Comparison of ENCODE assay signal across 8 mouse cellular contexts in the genomic region with DNA sequence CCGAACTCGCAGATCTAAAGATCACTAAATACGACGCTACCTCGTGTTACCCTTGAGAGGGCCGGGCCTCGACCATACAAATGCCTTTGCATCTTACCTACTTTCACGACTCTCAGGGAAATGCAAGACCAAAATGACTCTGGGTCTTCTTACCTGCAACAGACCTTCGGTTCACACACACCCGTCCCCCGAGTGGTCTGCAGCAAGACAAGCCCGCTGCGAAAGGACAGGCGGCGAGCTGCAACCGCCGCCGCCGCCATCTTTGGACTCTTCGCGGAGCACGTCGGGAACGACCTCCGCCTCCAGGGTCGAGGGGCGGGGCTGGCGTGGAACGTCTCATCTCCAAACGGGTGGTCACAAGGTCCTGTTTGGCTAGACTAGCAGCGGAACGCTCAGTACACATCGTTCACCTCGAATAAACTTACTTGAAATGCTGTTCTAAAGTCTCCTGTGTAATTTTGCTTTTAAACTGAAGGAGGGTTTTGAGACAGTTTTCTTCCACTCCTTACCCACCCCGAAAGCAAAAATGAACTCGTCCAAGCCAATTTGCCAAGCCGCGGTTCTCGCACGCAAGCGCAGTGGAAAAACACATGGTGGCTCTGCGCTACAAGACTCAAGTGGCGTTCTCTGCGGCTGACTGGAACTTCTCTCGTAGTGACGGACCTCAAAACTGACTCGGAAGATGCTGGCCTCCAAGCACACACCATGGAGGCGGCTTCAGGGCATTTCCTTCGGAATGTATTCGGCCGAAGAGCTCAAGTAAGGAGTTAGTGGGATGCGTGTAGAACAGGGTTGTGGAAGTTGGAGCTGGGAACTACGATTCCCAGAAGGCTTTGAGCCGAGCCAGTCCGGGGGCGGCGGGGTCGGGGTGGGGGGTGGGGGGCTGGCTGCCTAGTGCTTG. TPM values are rescaled to one million over a fixed set of nuclear protein-coding genes. Genes with fewer than 3 reads are reported as not detected.
DNase-seq lines count a peak whose midpoint lies in the region; ATAC-seq and TF ChIP-seq lines count a peak whose summit lies in the region.

Gene Ptcd3 (minus strand): TSS at position 270 of the 901 bp plus-strand sequence.
Gene Polr1a (plus strand): TSS at position 573 of the 901 bp plus-strand sequence.

- TF ChIP-seq EP300 in MEL (IDR thresholded peaks at IDR 0.05; ENCODE audit: low read depth in 1 of 2, low read length in 2 of 2), result no peak

- H3K4me3 ChIP-seq in MEL (ENCODE audit: control insufficient read depth in 1 of 2, insufficient read depth in 1 of 2, low read depth in 2 of 2, low read length in 2 of 2), result peak within 1 kb of the TSS; percentile 94 to 98
- H3K4me3 ChIP-seq in cerebellum, adult 2 months (replicated peaks; ENCODE audit: insufficient read depth, low read depth, low read length), result peak within 1 kb of the TSS; percentile 97
- H3K4me3 ChIP-seq in forebrain, postnatal 0 days (ENCODE audit: low read depth, low read length), result peak within 1 kb of the TSS; percentile 67
- peak within 1 kb of the TSS; percentile 89 for H3K4me3 ChIP-seq in lung, embryonic 15.5 days

- no peak for TF ChIP-seq CTCF in MEL (IDR thresholded peaks at IDR 0.05 in 2 of 3, conservative IDR thresholded peaks at IDR 0.05 in 1 of 3; ENCODE audit: control insufficient read depth in 1 of 3, insufficient read depth in 1 of 3, low read depth in 2 of 3, low read length in 3 of 3, poor library complexity in 1 of 3, severe bottlenecking in 1 of 3)
- TF ChIP-seq CTCF in cerebellum, adult 2 months (IDR thresholded peaks at IDR 0.05; ENCODE audit: borderline replicate concordance, insufficient read depth, low read depth, low read length), result no peak
- peak; percentile 15; the same call in 1 of the 2 replicates for TF ChIP-seq CTCF in forebrain, postnatal 0 days (IDR thresholded peaks at IDR 0.05; ENCODE audit: low read depth)

- H3K9me3 ChIP-seq in MEL (replicated peaks; ENCODE audit: insufficient read depth, low read length), result no peaks in the 10 kb centered on the region
- H3K9me3 ChIP-seq in forebrain, postnatal 0 days (ENCODE audit: low read length), result no peaks in the 10 kb centered on the region
- no peaks in the 10 kb centered on the region for H3K9me3 ChIP-seq in lung, embryonic 15.5 days

- under 1% methylated on average over 58 of the region's 58 CpGs for WGBS in cerebellum, adult 2 months
- WGBS in forebrain, postnatal 0 days, result under 1% methylated on average over 58 of the region's 58 CpGs
- WGBS in lung, embryonic 15.5 days, result under 1% methylated on average over 58 of the region's 58 CpGs

- DNase-seq in MEL (ENCODE audit: low read depth, low spot score), result peak; percentile 95
- DNase-seq in cerebellum, adult 2 months, result peak; percentile 89 to 94
- DNase-seq in forebrain, postnatal 0 days, result peak; percentile 98
- DNase-seq in heart, postnatal 4 days, result peak; percentile 95
- peak; percentile 87 to 90 for DNase-seq in layer of hippocampus, adult 8-10 months (ENCODE audit: low spot score in 2 of 2)
- DNase-seq in ovary, adult 18-20 months (ENCODE audit: low spot score), result peak; percentile 74
- DNase-seq in thymus, postnatal 0 days (ENCODE audit: low spot score), result peak; percentile 96

- peak; percentile 95 for ATAC-seq in forebrain, postnatal 0 days
- ATAC-seq in lung, embryonic 15.5 days (ENCODE audit: borderline replicate concordance, extremely low read depth, low FRiP score, low TSS enrichment), result peak; percentile 92

- peaks cover 18 to 22% of the 10 kb centered on the region in 2 experiments for H3K36me3 ChIP-seq in MEL (ENCODE audit: control insufficient read depth in 1 of 2, insufficient read depth in 2 of 2, low read length in 2 of 2)
- peaks cover 19% of the 10 kb centered on the region for H3K36me3 ChIP-seq in forebrain, postnatal 0 days (ENCODE audit: insufficient read depth)
- H3K36me3 ChIP-seq in lung, embryonic 15.5 days, result peaks cover 23% of the 10 kb centered on the region

- H3K27ac ChIP-seq in MEL (ENCODE audit: control insufficient read depth, low read depth, low read length), result peak within 1 kb of the TSS; percentile 90
- H3K27ac ChIP-seq in cerebellum, adult 2 months (ENCODE audit: insufficient read depth, low read length), result peak within 1 kb of the TSS; percentile 82; the same call in 1 of the 2 replicates
- peak within 1 kb of the TSS; percentile 64 for H3K27ac ChIP-seq in forebrain, postnatal 0 days (ENCODE audit: low read depth, low read length)
- H3K27ac ChIP-seq in lung, embryonic 15.5 days, result peak within 1 kb of the TSS; percentile 72; the same call in 1 of the 2 replicates

- no peaks in the 10 kb centered on the region for H3K27me3 ChIP-seq in MEL (ENCODE audit: control insufficient read depth in 1 of 2, insufficient read depth in 2 of 2, low read length in 2 of 2)
- no peaks in the 10 kb centered on the region for H3K27me3 ChIP-seq in cerebellum, adult 2 months (ENCODE audit: control insufficient read depth, insufficient read depth, low read length)
- no peaks in the 10 kb centered on the region for H3K27me3 ChIP-seq in forebrain, postnatal 0 days (ENCODE audit: insufficient read depth, low read length)
- no peaks in the 10 kb centered on the region for H3K27me3 ChIP-seq in lung, embryonic 15.5 days

- H3K9ac ChIP-seq in MEL (ENCODE audit: control insufficient read depth, low read depth, low read length, poor library complexity, severe bottlenecking), result peak within 1 kb of the TSS; percentile 84
- H3K9ac ChIP-seq in forebrain, postnatal 0 days, result peak within 1 kb of the TSS; percentile 59
- H3K9ac ChIP-seq in lung, embryonic 15.5 days, result peak within 1 kb of the TSS; percentile 78

- peaks cover 3% of the 10 kb centered on the region in 2 experiments; a peak in 2 of 4 replicates for H3K4me1 ChIP-seq in MEL (ENCODE audit: control insufficient read depth in 1 of 2, insufficient read depth in 2 of 2, low read length in 2 of 2)
- no peaks in the 10 kb centered on the region for H3K4me1 ChIP-seq in cerebellum, adult 2 months (ENCODE audit: control insufficient read depth, insufficient read depth, low read length)
- peaks cover 3% of the 10 kb centered on the region; the same call in 1 of the 2 replicates for H3K4me1 ChIP-seq in forebrain, postnatal 0 days (ENCODE audit: insufficient read depth)
- peaks cover 17% of the 10 kb centered on the region for H3K4me1 ChIP-seq in lung, embryonic 15.5 days

- peaks cover 46% of the 10 kb centered on the region for H3K79me2 ChIP-seq in MEL (ENCODE audit: control insufficient read depth, insufficient read depth, low read length, poor library complexity)

- peak within 1 kb of the TSS; percentile 55 for H3K4me2 ChIP-seq in forebrain, postnatal 0 days (ENCODE audit: low read depth)
- H3K4me2 ChIP-seq in lung, embryonic 15.5 days, result peak within 1 kb of the TSS; percentile 56

- TF ChIP-seq POLR2A in MEL (IDR thresholded peaks at IDR 0.05; ENCODE audit: control insufficient read depth in 1 of 2, insufficient read depth in 1 of 2, low read depth in 1 of 2, low read length in 2 of 2, poor library complexity in 1 of 2), result peak; percentile 80 to 92
- TF ChIP-seq POLR2A in cerebellum, adult 2 months (IDR thresholded peaks at IDR 0.05; ENCODE audit: borderline replicate concordance, insufficient read depth, low read length), result peak; percentile 72

- no peak for TF ChIP-seq RAD21 in MEL (IDR thresholded peaks at IDR 0.05; ENCODE audit: low read depth, low read length)

TF ChIP-seq in MEL, 35 proteins besides CTCF, POLR2A, EP300 and RAD21 (continues in another document):
- TF ChIP-seq ETS1 (IDR thresholded peaks at IDR 0.05; ENCODE audit: low read depth, low read length) (peak; percentile 16; the same call in 1 of the 2 replicates), ZC3H11A (IDR thresholded peaks at IDR 0.05; ENCODE audit: low read depth, low read length) (no peak), MXI1 (IDR thresholded peaks at IDR 0.05; ENCODE audit: low read depth, low read length) (peak; percentile 92), TCF12 (IDR thresholded peaks at IDR 0.05; ENCODE audit: low read depth, low read length) (0 out of 2 replicates have a peak, but pooled peaks have one; percentile 39), KAT2A (conservative IDR thresholded peaks at IDR 0.05; ENCODE audit: low read depth, low read length) (peak; percentile 67), NRF1 (IDR thresholded peaks at IDR 0.05; ENCODE audit: insufficient read depth, low read depth, low read length, poor library complexity, severe bottlenecking) (peak; percentile 90), MAZ (IDR thresholded peaks at IDR 0.05; ENCODE audit: low read depth, low read length) (no peak), BHLHE40 (IDR thresholded peaks at IDR 0.05; ENCODE audit: borderline replicate concordance, low read depth, low read length) (no peak), MYB (IDR thresholded peaks at IDR 0.05; ENCODE audit: low read depth, low read length) (no peak), CHD1 (IDR thresholded peaks at IDR 0.05; ENCODE audit: low read depth, low read length) (peak; percentile 99), CHD2 (IDR thresholded peaks at IDR 0.05; ENCODE audit: low read length) (no peak), JUND (IDR thresholded peaks at IDR 0.05; ENCODE audit: low read depth, low read length) (no peak)

RNA-seq across cellular contexts. Expression of gene Ptcd3, which starts in this region (rescaled TPM):
- 89.6 and 93.5 TPM in 2 replicates for total RNA-seq in MEL (2012; rRNA removed)
- polyA plus RNA-seq in MEL (2012; ENCODE audit: insufficient read depth in 1 of 2, insufficient read length in 2 of 2, low read depth in 1 of 2, low replicate concordance in 2 of 2, missing spikeins in 1 of 2), result 100 to 1,000 TPM in 1 of 2 experiments, 10 to 100 TPM in 1; 94.3 to 156 TPM
- 64.1 and 65.6 TPM in 2 replicates for polyA plus RNA-seq in cerebellum, adult 2 months (2012; rRNA removed)
- 80.7 and 91.1 TPM in 2 replicates for total RNA-seq in forebrain, postnatal 0 days (2014; rRNA removed)
- 54.0 and 63.5 TPM in 2 replicates for polyA plus RNA-seq in forebrain, postnatal 0 days (2015; fragmentation: Nextera tagmentation; extraction: Ambion mirVana)
- total RNA-seq in heart, postnatal 4 days (2021), result 100 to 1,000 TPM; 113 to 116 TPM
- total RNA-seq in layer of hippocampus, adult 8-10 months (2022), result 10 to 100 TPM; 68.3 to 81.5 (median 73.6) TPM
- 92.4 and 95.0 TPM in 2 replicates for polyA plus RNA-seq in lung, embryonic 15.5 days (2015; fragmentation: Nextera tagmentation; extraction: Ambion mirVana)
- 69.3 and 76.4 TPM in 2 replicates for polyA plus RNA-seq in thymus, postnatal 0 days (2015; fragmentation: Nextera tagmentation; extraction: Ambion mirVana)

RNA-seq across cellular contexts. Expression of gene Polr1a, which starts in this region (rescaled TPM):
- 66.8 and 68.4 TPM in 2 replicates for total RNA-seq in MEL (2012; rRNA removed)
- polyA plus RNA-seq in MEL (2012; ENCODE audit: insufficient read depth in 1 of 2, insufficient read length in 2 of 2, low read depth in 1 of 2, low replicate concordance in 2 of 2, missing spikeins in 1 of 2), result 100 to 1,000 TPM; 105 to 211 TPM
- 18.9 and 19.6 TPM in 2 replicates for polyA plus RNA-seq in cerebellum, adult 2 months (2012; rRNA removed)
- 20.3 and 20.9 TPM in 2 replicates for total RNA-seq in forebrain, postnatal 0 days (2014; rRNA removed)
- 8.1 and 13.5 TPM in 2 replicates for polyA plus RNA-seq in forebrain, postnatal 0 days (2015; fragmentation: Nextera tagmentation; extraction: Ambion mirVana)
- 10 to 100 TPM; 32.3 to 35.7 TPM for total RNA-seq in heart, postnatal 4 days (2021)
- total RNA-seq in layer of hippocampus, adult 8-10 months (2022), result 10 to 100 TPM; 31.5 to 41.4 (median 35.3) TPM
- polyA plus RNA-seq in lung, embryonic 15.5 days (2015; fragmentation: Nextera tagmentation; extraction: Ambion mirVana), result 29.0 and 35.1 TPM in 2 replicates
- polyA plus RNA-seq in thymus, postnatal 0 days (2015; fragmentation: Nextera tagmentation; extraction: Ambion mirVana), result 16.5 and 17.2 TPM in 2 replicates

Comparison
In these comparisons a context has a peak if more than half of its experiments do, and no peak if none do; other contexts are left out.
1. Peak in every context shown above with its lines: DNase-seq, ATAC-seq, H3K4me3 ChIP-seq and H3K27ac ChIP-seq.